Mouse (Mus musculus) brain, embryonic 14.5 days (tissue): ENCODE measurements at regions not wholly inside any gene's neighbourhood (a gene's known extent, or its start where the extent isn't known, plus 50 kb on each side); places are given as distances from the start of the nearest gene placed in this dataset.
A peak's percentile ranks its signal among the peaks of the same experiment; 100 is the strongest.

Source experiments
- DNase-seq: peaks from one replicate; pipeline ENCODE4 v3.0.0-alpha.2; 2011; ENCODE audit warnings: low read depth
- CTCF ChIP-seq: fragments of 200-500 bp; IDR thresholded peaks from 2 replicates; pipeline ENCODE4 v1.5.1; 2012; ENCODE audit warnings: inconsistent platforms, mild to moderate bottlenecking, moderate library complexity, borderline replicate concordance; ENCODE audit not compliant: insufficient read depth, insufficient read length; ENCODE audit errors: extremely low read depth
- POLR2A ChIP-seq: fragments of 200-500 bp; IDR thresholded peaks from 2 replicates; pipeline ENCODE4 v1.6.1; 2012; ENCODE audit warnings: mild to moderate bottlenecking, inconsistent platforms, borderline replicate concordance; ENCODE audit not compliant: poor library complexity, insufficient read depth, insufficient read length, severe bottlenecking; ENCODE audit errors: extremely low read depth

DNA sequence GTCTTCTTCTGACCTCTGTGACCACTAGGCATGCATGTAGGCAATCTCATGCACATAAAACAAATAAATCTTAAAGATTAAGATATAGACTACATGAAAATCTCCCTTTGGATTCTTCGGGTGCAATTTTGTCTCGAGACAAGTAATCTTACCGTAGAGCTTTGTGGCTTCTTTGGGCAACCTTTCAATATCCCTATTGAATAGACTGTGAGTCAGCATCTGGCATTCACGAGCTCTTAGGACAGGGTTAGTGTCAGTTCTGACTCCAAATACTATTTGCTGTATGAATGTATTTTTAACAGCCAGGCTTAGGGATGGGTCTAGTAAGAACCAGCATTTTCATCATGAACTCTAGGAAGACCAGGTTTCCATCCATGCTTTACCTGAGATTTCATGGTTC is 208.7 kb upstream of the Pik3r1 start:
- no peak for TF ChIP-seq POLR2A
- TF ChIP-seq CTCF: no peak
- DNase-seq: no peak

DNA sequence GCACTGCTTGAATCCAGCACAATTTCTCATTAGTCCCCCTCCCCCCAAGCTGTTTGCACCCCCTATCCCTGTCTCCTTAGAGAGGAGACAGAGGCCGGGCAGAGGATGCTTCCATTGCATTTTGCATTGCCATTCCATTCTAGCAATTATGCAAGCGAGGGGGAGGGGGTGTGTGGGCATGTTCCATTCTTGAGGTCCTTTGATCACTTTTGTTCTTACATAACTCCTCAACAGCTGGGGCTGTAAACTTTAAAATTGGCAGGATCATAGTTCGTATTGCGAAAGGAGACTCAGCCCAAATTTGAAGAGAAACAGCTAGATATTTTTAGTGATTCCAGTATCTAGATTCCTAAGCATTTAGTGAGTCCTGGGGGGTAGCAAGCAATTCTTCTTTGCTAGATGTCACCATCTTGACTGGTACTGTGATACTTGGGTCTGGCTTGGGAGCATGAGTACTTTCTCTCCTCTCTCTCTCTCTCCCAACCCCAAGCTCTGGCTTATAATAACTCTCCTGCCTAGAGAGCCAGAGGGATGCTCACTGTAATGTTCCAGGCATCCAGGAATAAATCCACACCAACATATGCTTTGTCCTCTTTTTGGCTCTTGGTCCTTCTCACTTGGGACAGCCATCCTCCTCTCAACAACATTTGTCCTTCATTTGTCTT is 212.3 kb upstream of the Pik3r1 start:
- TF ChIP-seq CTCF (no peak), POLR2A (no peak)
- no peak for DNase-seq

DNA sequence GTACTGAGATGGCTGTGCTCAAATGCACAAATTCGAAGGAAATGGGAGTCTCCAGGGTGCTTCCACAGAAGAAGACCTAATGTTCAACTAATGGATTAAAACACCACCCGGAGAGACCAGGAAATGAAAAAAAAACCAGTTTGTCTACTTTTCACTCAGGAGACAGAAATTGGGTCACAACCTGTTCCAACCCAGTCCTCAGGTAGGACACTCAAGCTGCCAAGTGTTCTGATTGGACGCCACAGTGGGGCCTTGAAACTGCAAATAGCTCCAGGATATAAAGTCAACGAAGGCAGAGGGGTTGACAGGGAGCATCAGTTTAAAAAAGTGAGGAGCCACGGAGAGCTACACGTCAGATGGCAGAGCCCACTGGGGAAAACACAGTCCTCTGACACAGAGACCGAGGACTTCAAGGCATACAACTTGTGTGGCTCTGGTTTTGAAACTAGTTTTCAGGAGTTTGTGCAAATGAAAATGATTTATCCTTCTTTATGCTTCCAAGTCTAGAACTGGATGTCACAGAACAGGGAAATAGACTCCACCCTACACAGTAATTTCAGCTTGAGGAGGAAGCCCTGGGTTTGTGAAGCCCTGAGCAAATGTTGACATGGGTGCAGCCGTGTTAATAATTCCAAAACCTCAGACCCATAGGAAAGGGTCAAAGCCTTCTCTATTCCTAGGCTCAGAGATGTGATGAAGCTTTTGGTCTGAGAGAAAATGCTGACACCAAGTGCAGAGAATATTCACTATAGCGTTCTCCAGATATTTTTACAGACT is 220.8 kb upstream of the Pik3r1 start:
- TF ChIP-seq CTCF: no peak
- no peak for TF ChIP-seq POLR2A
- DNase-seq: no peak

DNA sequence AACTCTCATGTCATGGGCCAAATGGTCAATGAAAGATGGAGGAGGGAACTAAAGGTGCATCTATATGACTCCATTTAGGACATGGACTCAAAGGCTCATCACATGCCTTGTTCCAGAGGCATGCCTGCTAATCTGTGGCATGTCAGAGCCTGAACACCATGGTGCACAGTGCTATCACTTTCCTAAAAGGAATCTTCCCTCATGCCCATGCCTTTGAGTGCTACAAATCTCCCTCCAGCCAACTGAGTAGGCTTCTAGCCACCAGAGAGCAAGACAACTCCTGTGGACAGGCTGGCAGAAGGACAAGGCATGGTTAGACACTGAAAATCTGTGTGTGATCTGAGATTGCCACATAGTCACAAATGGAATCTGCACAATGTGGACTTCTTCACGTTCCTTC is 223.7 kb upstream of the Pik3r1 start:
- TF ChIP-seq CTCF (no peak), POLR2A (no peak)

DNA sequence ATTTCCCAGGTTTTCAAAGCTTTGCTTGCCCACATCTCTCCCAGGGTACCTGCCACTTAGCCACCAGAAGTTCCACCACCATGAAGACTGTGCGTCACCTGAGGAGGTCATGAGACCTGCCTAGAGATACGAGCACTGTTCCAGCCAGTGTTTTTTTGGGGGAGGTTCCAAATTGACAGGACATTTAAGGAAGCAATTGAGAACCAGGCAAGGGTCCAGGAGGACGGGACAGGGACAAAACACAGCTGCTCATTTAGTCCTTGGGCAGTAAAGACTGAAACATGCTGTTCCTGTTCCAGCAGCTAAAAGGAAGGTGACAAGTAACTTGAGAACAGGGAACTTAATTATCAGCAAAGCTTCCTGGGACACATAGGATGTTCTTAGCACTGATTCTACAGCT is 226.8 kb upstream of the Pik3r1 start:
- TF ChIP-seq POLR2A (no peak), CTCF (no peak)
- peak; percentile 22 for DNase-seq

More for the DNA sequence above, 223.7 kb upstream of the Pik3r1 start:
- DNase-seq: no peak

DNA sequence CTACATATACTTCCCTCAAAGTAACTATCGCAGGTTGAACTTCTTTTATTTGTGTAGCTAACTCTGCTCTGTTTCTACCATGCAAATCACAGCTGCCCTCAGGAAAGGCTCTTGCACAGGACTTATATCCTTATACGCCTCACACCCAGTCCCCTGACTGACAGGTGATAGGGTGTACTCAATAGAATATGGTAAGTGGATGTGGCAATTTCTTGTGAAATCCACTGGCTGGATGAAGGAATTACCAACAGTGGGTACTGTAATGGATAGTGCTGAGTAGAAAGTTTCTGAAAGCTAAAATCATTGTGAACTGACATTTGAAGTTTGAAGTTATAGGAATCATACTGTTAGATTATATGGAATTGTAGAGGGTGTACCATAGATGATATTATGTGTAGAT is 227.5 kb upstream of the Pik3r1 start:
- no peak for DNase-seq
- TF ChIP-seq POLR2A (no peak), CTCF (no peak)

DNA sequence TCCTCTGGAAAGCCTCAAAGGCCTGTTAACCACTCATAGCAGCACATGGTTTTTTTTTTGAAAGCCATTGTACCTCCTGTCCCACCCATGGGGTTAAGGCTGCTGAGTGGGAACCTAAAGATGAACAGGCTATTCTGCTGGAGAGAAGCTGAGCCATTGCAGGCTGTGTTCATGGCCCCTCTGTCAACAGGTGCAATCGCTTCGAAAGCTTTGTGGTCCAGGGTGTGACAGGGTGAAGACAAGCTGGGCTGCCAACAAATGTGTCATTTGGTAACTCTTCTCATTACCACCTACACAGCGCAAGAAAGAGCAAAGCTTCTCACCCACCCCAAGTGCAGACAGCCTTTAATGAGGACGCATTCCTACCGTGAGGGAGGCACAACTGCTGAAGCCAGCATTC is 228.1 kb upstream of the Pik3r1 start:
- DNase-seq: peak; percentile 53
- TF ChIP-seq POLR2A (no peak), CTCF (no peak)

DNA sequence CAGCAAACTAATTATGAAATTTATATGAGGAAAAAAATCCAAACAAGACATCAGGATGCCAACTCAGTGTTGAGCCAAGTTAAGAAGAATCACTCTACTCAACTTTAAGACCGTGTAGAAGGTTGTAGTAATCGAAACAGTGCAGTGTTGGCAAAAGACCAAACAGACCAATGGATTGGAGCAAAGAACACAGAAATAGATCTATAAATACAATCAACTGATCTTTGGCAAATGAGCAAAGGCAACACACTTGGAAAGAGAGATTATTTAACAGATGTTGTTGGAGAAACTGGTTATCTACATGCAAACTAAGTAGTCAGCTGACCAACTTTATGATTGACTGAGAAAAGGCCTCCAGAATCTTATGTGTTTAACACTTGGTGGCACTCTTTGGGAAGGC is 229.4 kb upstream of the Pik3r1 start:
- DNase-seq: no peak
- TF ChIP-seq POLR2A: no peak
- TF ChIP-seq CTCF: no peak

DNA sequence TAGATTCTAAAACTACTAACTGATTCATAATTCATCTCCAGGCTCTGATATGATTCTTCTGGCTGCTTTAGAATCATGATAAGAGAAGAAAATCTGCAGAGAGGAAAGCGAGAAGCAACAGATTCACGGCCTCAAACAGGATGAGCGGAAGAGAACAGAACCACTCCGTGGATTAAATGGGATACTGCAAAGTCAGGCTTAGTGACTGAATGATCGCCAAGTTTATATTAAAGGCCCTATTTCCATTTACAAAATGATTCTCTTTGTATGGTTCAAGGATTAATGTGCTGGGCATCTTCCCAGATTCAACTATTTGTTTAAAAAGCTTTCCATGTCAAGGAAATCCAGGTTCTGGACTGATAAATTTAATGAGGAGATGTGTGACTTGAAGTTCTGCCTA is 238.5 kb upstream of the Pik3r1 start:
- DNase-seq: peak; percentile 6

DNA sequence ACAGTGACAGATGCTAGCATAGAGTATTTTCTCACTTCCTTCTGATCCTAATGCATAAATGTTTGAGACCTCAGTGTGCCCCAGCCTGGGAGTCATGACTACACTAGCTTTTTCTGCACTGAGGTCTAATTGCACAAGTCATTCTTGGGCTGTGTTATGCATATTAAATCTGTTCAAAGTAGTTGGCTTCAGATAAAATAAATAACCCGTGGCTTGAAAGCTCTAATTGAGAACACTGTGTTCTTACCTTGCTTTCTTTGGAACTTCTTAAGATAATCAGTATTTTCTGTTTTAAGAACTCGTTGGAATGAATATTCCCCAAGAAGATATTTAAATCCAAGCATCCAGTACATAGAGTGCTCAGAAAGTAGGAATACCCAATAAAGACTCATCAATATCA is 243.9 kb upstream of the Pik3r1 start:
- no peak for TF ChIP-seq CTCF
- no peak for TF ChIP-seq POLR2A
- DNase-seq: no peak

More for the DNA sequence above, 238.5 kb upstream of the Pik3r1 start:
- TF ChIP-seq POLR2A (no peak), CTCF (no peak)

DNA sequence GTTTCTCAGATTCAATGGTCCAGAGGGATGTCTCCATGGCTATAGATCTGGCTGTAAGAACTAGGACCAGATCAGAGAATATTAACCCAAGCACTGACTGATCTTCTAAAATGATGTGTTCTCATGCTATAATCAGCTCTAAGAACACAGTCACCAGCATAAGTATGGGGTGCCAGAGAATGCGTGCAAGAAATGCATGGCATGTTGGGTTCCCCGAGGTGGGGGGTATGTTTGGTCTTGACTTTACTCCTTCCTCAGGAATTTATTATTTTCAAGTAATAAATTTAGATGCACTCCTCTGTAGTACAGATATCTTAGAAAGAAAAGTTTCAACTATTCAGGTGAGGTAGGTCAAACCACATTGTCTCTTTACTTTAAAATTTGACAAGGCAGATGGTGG is 246.5 kb upstream of the Pik3r1 start:
- no peak for TF ChIP-seq POLR2A
- no peak for TF ChIP-seq CTCF

DNA sequence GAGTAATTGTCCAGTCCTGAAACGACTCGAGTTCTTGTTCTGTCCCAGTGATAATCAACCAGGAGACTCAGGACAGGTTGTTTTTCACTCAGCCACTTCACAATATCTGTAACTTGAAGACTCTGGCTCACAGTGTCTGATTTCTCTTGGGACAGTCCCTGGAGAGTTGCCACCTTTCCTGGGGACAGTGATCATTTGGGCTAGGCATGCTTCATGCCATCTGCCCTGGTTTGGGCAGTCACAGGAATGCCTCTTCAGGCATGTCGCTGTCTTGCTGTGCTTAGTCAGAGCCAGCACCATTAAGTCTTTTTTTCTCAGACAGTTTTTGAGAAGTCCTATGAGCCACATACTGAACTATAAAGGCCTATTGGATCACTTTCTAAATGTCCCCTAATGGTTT is 246.9 kb upstream of the Pik3r1 start:
- DNase-seq: no peak
- TF ChIP-seq CTCF: no peak

More for the DNA sequence above, 246.5 kb upstream of the Pik3r1 start:
- DNase-seq: no peak

DNA sequence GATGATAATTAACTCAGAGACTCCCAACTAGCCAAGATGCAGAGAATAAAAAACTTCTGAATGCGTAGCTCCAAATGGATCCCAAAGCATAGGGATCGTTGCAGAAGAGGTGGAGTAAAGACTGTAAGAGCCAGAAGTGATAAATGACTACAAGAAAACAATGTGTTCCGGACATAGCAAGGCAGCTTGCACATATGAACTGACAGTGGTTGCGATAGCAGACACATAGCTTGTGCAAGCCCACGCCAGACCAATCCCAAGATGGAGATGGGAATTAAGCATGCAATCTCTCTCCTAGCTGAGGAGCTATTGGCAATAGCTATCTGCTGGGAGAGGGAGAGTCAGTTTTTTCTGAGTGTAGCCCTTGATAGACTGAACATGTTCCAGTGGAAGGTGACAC is 248.5 kb upstream of the Pik3r1 start:
- no peak for DNase-seq
- TF ChIP-seq CTCF (no peak), POLR2A (no peak)

DNA sequence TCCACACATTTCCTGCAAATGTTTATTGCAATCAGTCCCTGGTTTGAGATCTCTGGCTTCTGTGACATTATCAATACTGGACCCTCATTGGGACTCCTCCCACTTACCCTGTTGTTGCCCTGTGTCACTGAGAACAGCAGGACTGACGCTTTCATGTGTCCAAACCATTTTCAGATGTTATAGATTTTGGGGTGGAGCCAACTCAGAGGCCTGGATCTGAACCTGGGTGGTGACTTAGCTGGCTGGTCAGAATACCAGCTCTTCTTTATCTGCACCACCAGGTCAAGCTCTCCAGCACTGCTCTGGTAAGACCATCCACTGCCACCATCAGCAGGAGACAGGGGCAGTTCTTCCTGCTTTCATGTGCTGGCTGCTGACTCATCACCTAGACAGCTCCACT is 254.3 kb upstream of the Pik3r1 start:
- no peak for DNase-seq
- TF ChIP-seq POLR2A (no peak), CTCF (no peak)
